Mouse (Mus musculus) gastrocnemius, adult 2 months (tissue): ENCODE measurements around the gene Gatd1. TPM values are rescaled to one million over a fixed set of nuclear protein-coding genes. Genes with fewer than 3 reads are reported as not detected.

ENCODE experiments used
- DNase-seq: peaks from one replicate; pipeline ENCODE4 v3.0.0; 2022
- H3K27ac ChIP-seq: fragments of 200-600 bp; 2 replicates; pipeline ENCODE4 v1.8.1; 2022; ENCODE audit warnings: mild to moderate bottlenecking
- H3K4me3 ChIP-seq: fragments of 200-600 bp; 2 replicates; pipeline ENCODE4 v1.8.1; 2022; ENCODE audit warnings: mild to moderate bottlenecking, moderate library complexity
- CTCF ChIP-seq: fragments of 200-600 bp; IDR thresholded peaks from 2 replicates; pipeline ENCODE4 v1.8.1; 2022; ENCODE audit warnings: antibody characterized with exemption, mild to moderate bottlenecking, moderate library complexity
- intact Hi-C: fragments of 180-260 bp; cut with DNase I; formaldehyde crosslinking; loops from one replicate; pipeline ENCODE4 v1.15.1; 2025
- total RNA-seq, 2 experiments: library from RNA; stranded (reverse); gene quantifications; 2 replicates each; pipeline ENCODE4 v1.2.3; 2021

Gene Gatd1
- total RNA-seq, 2 experiments from 2014 or later: 5.5 to 8.3 TPM

GRCm38 (mm10) chr7:141392552-141393222 lies 21.2 kb downstream of the Gatd1 start:
- no peak for TF ChIP-seq CTCF
- Histone ChIP-seq H3K27ac (peak overlapping the region; percentile 93), H3K4me3 (peak overlapping the region; percentile 96)
- intact Hi-C loops: no loop called here
- DNase-seq: no peak

- TF ChIP-seq CTCF: no peak
- peak within 1 kb of the TSS; percentile 96 for H3K4me3 ChIP-seq
- peak within 1 kb of the TSS; percentile 93 for H3K27ac ChIP-seq
- peak; percentile 98 for DNase-seq
- intact Hi-C loops: no loop called here
Measured at GRCm38 (mm10) chr7:141391625-141392551, 22.0 kb downstream of the Gatd1 start, which contains the start of gene Taldo1. Taldo1 (plus strand) TSS chr7:141392199.

- no peak for DNase-seq
- Histone ChIP-seq H3K27ac (no peak overlapping the region), H3K4me3 (no peak overlapping the region; the same call in 1 of the 2 replicates)
- TF ChIP-seq CTCF: no peak
- intact Hi-C loops: no loop called here
Measured at GRCm38 (mm10) chr7:141390326-141391259, 23.3 kb downstream of the Gatd1 start.

- intact Hi-C loops: no loop called here
- Histone ChIP-seq H3K4me3 (no peak overlapping the region), H3K27ac (no peak overlapping the region)
- no peak for TF ChIP-seq CTCF
- no peak for DNase-seq
Measured at GRCm38 (mm10) chr7:141388487-141389109, 25.3 kb downstream of the Gatd1 start.

GRCm38 (mm10) chr7:141387807-141388486 lies 26.0 kb downstream of the Gatd1 start:
- TF ChIP-seq CTCF: no peak
- no peak for DNase-seq
- intact Hi-C loops: no loop called here
- H3K27ac ChIP-seq: no peak overlapping the region
- no peak overlapping the region for H3K4me3 ChIP-seq

- DNase-seq: no peak
- no peak overlapping the region for H3K4me3 ChIP-seq
- TF ChIP-seq CTCF: no peak
- no peak overlapping the region for H3K27ac ChIP-seq
- intact Hi-C loops: no loop called here
Measured at GRCm38 (mm10) chr7:141381068-141381835, 32.7 kb downstream of the Gatd1 start.

GRCm38 (mm10) chr7:141379584-141379983 lies 34.4 kb downstream of the Gatd1 start:
- Histone ChIP-seq H3K27ac (no peak overlapping the region), H3K4me3 (no peak overlapping the region)
- DNase-seq: no peak
- intact Hi-C loops: no loop called here
- no peak for TF ChIP-seq CTCF

GRCm38 (mm10) chr7:141374399-141374798 lies 39.5 kb downstream of the Gatd1 start:
- intact Hi-C loops: no loop called here
- Histone ChIP-seq H3K4me3 (no peak overlapping the region), H3K27ac (no peak overlapping the region)
- no peak for TF ChIP-seq CTCF
- DNase-seq: no peak

- DNase-seq: no peak
- Histone ChIP-seq H3K27ac (no peak overlapping the region), H3K4me3 (no peak overlapping the region)
- no peak for TF ChIP-seq CTCF
- intact Hi-C loops: no loop called here
Measured at GRCm38 (mm10) chr7:141373611-141374010, 40.3 kb downstream of the Gatd1 start.

GRCm38 (mm10) chr7:141371942-141372595 lies 41.9 kb downstream of the Gatd1 start:
- intact Hi-C loops: no loop called here
- no peak for TF ChIP-seq CTCF
- DNase-seq: no peak
- Histone ChIP-seq H3K27ac (no peak overlapping the region), H3K4me3 (no peak overlapping the region)

GRCm38 (mm10) chr7:141369918-141370317 lies 44.0 kb downstream of the Gatd1 start:
- H3K27ac ChIP-seq: no peak overlapping the region
- DNase-seq: no peak
- TF ChIP-seq CTCF: no peak
- intact Hi-C loops: no loop called here
- no peak overlapping the region for H3K4me3 ChIP-seq
